Mouse (Mus musculus) CH12.LX (cell line): Measurements from ENCODE around the gene Rabgap1l.

Experiments used
- CTCF ChIP-seq, 2 experiments: IDR thresholded peaks in 1 of 2; conservative IDR thresholded peaks in 1 of 2; 2 replicates each; pipeline ENCODE4 v1.5.1; 2011 to 2012; ENCODE audit warnings: low read depth in 2 of 2, low read length in 2 of 2, improper control_type of control experiment in 1 of 2, inconsistent platforms in 1 of 2, mild to moderate bottlenecking in 1 of 2, moderate library complexity in 1 of 2
- EP300 ChIP-seq: IDR thresholded peaks from 2 replicates; pipeline ENCODE4 v1.6.1; 2011; ENCODE audit warnings: low read length, improper control_type of control experiment
- ETS1 ChIP-seq: conservative IDR thresholded peaks from 2 replicates; pipeline ENCODE4 v1.6.1; 2012; ENCODE audit warnings: low read depth, mild to moderate bottlenecking, inconsistent platforms, low read length, improper control_type of control experiment, moderate library complexity
- KAT2A ChIP-seq: IDR thresholded peaks from 2 replicates; pipeline ENCODE4 v1.6.1; 2012; ENCODE audit warnings: low read length, improper control_type of control experiment, inconsistent platforms; ENCODE audit not compliant: insufficient replicate concordance
- MAX ChIP-seq: IDR thresholded peaks from 2 replicates; pipeline ENCODE4 v1.6.1; 2011; ENCODE audit warnings: low read length, improper control_type of control experiment
- POLR2A ChIP-seq: IDR thresholded peaks from 2 replicates; pipeline ENCODE4 v1.6.1; 2011; ENCODE audit warnings: low read depth, mild to moderate bottlenecking, improper control_type of control experiment, low read length
- SMC3 ChIP-seq: IDR thresholded peaks from 2 replicates; pipeline ENCODE4 v1.6.1; 2011; ENCODE audit warnings: low read depth, low read length, improper control_type of control experiment

- TF ChIP-seq CTCF (conservative IDR thresholded peaks at IDR 0.05 in 1 of 2, IDR thresholded peaks at IDR 0.05 in 1 of 2; ENCODE audit: low read depth in 2 of 2, low read length in 2 of 2) = no peak
- TF ChIP-seq POLR2A = no peak
- TF ChIP-seq EP300 = no peak
- TF ChIP-seq SMC3 = no peak
- no peak for TF ChIP-seq MAX
- TF ChIP-seq KAT2A = no peak
- TF ChIP-seq ETS1 = no peak
Observed at GRCm38 (mm10) chr1:160842567-160842966, 49.6 kb upstream of the Rabgap1l start.
